Mouse (Mus musculus): ENCODE data around the gene Plac1. TPM values are rescaled to one million over a fixed set of nuclear protein-coding genes. Genes with fewer than 3 reads are reported as not detected.
"Not testable (repeated sequence)": the region's sequence is repeated elsewhere in the genome, so short reads cannot be mapped to it uniquely, and the experiment has no call there.

Gene Plac1
- total RNA-seq, 2 experiments from 2014 or later = not detected

- DNase-seq = no peak
Observed at GRCm38 (mm10) chrX:53046033-53046432, 193.9 kb downstream of the Plac1 start.

- peak; percentile 50 for DNase-seq
Observed at GRCm38 (mm10) chrX:53045187-53045903, 194.6 kb downstream of the Plac1 start.

GRCm38 (mm10) chrX:53041006-53041405, 198.9 kb downstream of the Plac1 start:
- no peak for DNase-seq

GRCm38 (mm10) chrX:53040138-53040537, 199.8 kb downstream of the Plac1 start:
- DNase-seq = no peak

GRCm38 (mm10) chrX:53039651-53040050, 200.3 kb downstream of the Plac1 start:
- DNase-seq = peak; percentile 33

GRCm38 (mm10) chrX:53038194-53038593, 201.7 kb downstream of the Plac1 start:
- DNase-seq = no peak

GRCm38 (mm10) chrX:53029559-53029958, 210.4 kb downstream of the Plac1 start:
- no peak for DNase-seq

GRCm38 (mm10) chrX:53025471-53026223, 214.3 kb downstream of the Plac1 start:
- DNase-seq = no peak

GRCm38 (mm10) chrX:53024268-53024667, 215.6 kb downstream of the Plac1 start:
- not testable (repeated sequence) for DNase-seq

GRCm38 (mm10) chrX:53023021-53023420, 216.9 kb downstream of the Plac1 start:
- no peak for DNase-seq

Small RNA genes within 50 kb of the gene (microRNA-seq; reads per million reads assigned to microRNA genes)
- gene Mir322 (26,809 reads per million, percentile 97 among the genes with 10 or more reads in this experiment), gene Mir351 (7,771 reads per million, percentile 92 among the genes with 10 or more reads in this experiment), gene Mir450-1 (23.1 reads per million, percentile 28 among the genes with 10 or more reads in this experiment), gene Mir450-2 (16.2 reads per million, percentile 24 among the genes with 10 or more reads in this experiment), gene Mir450b (160 reads per million, percentile 51 among the genes with 10 or more reads in this experiment), gene Mir503 (936 reads per million, percentile 72 among the genes with 10 or more reads in this experiment), gene Mir542 (1,562 reads per million, percentile 80 among the genes with 10 or more reads in this experiment)

Other genes starting within 250 kb of the Plac1 start
- gene Fam122b, start 29.7 kb upstream of the Plac1 start, total RNA-seq (2021) = 10 to 100 TPM in 1 of 2 experiments, 1 to 10 TPM in 1; 8.2 to 15.1 TPM
- gene Fam122c, start 33.3 kb upstream of the Plac1 start, total RNA-seq (2021) = not detected
- 10 to 100 TPM; 25.7 to 29.2 TPM for gene Mospd1, start 130.4 kb upstream of the Plac1 start, total RNA-seq (2021)
- not detected for gene Etd, start 194.8 kb upstream of the Plac1 start, total RNA-seq (2021)